Mouse (Mus musculus): ENCODE data around the gene Sumo1.

- TF ChIP-seq CTCF (IDR thresholded peaks at IDR 0.05; ENCODE audit: borderline replicate concordance, insufficient read depth, low read depth, low read length) (no peak), POLR2A (IDR thresholded peaks at IDR 0.05; ENCODE audit: borderline replicate concordance, insufficient read depth, low read length) (no peak)
Measured at GRCm38 (mm10) chr1:59642488-59642887, 28.1 kb downstream of the Sumo1 start.
